Mouse (Mus musculus) limb, embryonic 15.5 days (tissue): ENCODE measurements around the gene Osbp2. TPM values are rescaled to one million over a fixed set of nuclear protein-coding genes. Genes with fewer than 3 reads are reported as not detected.
A peak's percentile ranks its signal among the peaks of the same experiment; 100 is the strongest.

Experiments used
- ATAC-seq: fragments of 200-750 bp; cut with Nextera tagmentation; 2 replicates; pipeline ENCODE4 v1.8.0; 2017; ENCODE audit warnings: low read depth, moderate TSS enrichment; ENCODE audit not compliant: insufficient number of reproducible peaks, low FRiP score, low TSS enrichment
- H3K27ac ChIP-seq: fragments of 300-500 bp; sonication (generic); 2 replicates; pipeline ENCODE4 v1.5.1; 2015; ENCODE audit warnings: moderate library complexity, mild to moderate bottlenecking, inconsistent platforms
- H3K27me3 ChIP-seq: fragments of 300-500 bp; sonication (generic); 2 replicates; pipeline ENCODE4 v1.6.1; 2015; ENCODE audit warnings: inconsistent platforms
- H3K36me3 ChIP-seq: fragments of 300-500 bp; sonication (generic); 2 replicates; pipeline ENCODE4 v1.6.1; 2015; ENCODE audit warnings: inconsistent platforms
- H3K4me1 ChIP-seq: fragments of 300-500 bp; sonication (generic); 2 replicates; pipeline ENCODE4 v1.6.1; 2015; ENCODE audit warnings: inconsistent platforms
- H3K4me2 ChIP-seq: fragments of 300-500 bp; sonication (generic); 2 replicates; pipeline ENCODE4 v1.6.1; 2015; ENCODE audit warnings: mild to moderate bottlenecking, inconsistent platforms
- H3K4me3 ChIP-seq: fragments of 300-500 bp; sonication (generic); 2 replicates; pipeline ENCODE4 v1.5.1; 2015; ENCODE audit warnings: mild to moderate bottlenecking, inconsistent platforms
- H3K9ac ChIP-seq: fragments of 300-500 bp; sonication (generic); 2 replicates; pipeline ENCODE4 v1.6.1; 2015; ENCODE audit warnings: inconsistent platforms
- H3K9me3 ChIP-seq: fragments of 300-500 bp; sonication (generic); 2 replicates; pipeline ENCODE4 v1.6.1; 2016; ENCODE audit warnings: inconsistent platforms
- WGBS: fragments of 180-500 bp; shearing (Covaris S2); methylation state at CpG from one replicate; pipeline ENCODE4 v1.1.7; 2015; 5-methylcytosine and 5-hydroxymethylcytosine counted together
- polyA plus RNA-seq: library from polyadenylated mRNA; unstranded; fragments of >200 nt; fragmentation: Nextera tagmentation; extraction: Ambion mirVana; gene quantifications from 2 replicates; pipeline ENCODE4 v1.2.1, GENCODE M21; 2015

Gene Osbp2
- polyA plus RNA-seq, 1 experiment from 2014 or later = 0.77 TPM

DNA sequence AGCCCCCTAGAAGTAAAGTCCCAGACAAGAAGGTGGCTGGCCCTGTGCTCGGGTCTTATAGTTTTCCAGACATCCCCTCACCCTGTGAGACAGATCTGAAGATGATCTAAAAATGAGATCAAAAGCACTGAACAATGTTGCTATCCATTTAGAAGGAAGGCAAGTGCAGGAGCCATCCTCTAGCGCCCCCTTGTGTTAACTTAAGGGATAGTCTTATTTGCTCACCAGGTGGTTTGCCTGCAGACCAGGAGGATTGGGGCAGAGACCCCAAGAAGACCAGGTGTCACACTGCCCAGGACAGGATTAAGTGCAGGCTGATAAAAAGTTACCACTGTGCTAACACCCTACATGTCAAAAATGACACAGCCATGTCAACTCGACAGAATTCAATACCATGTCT lies 58.3 kb downstream of the Osbp2 start:
- WGBS = 30% methylated on average over 3 of the region's 3 CpGs
- no peak for ATAC-seq
- Histone ChIP-seq H3K4me2 (no peak overlapping the region), H3K27me3 (no peaks in the 10 kb centered on the region), H3K4me1 (no peaks in the 10 kb centered on the region), H3K9ac (no peak overlapping the region), H3K4me3 (no peak overlapping the region), H3K9me3 (no peaks in the 10 kb centered on the region), H3K27ac (no peak overlapping the region), H3K36me3 (no peaks in the 10 kb centered on the region)

DNA sequence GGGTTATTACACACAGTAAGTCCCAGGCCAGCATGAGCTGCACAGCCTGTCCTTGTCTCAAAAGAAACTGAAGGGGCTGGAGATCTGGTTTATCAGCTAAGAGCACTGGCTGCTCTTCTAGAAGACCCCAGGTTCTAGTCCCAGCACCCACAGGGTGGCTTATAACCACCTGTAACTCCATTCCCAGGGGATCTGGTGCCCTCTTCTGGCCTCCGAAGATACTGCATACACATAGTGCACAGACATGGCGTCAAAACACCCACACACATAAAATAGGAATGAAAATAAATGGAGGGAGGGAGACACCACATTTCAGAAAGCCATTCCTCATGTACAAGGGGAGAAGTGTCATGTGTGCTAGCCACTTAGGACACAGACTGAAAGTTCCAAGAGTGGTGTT lies 59.1 kb downstream of the Osbp2 start:
- ATAC-seq = no peak
- Histone ChIP-seq H3K4me3 (no peak overlapping the region), H3K9ac (no peak overlapping the region), H3K36me3 (no peaks in the 10 kb centered on the region), H3K27me3 (no peaks in the 10 kb centered on the region), H3K4me1 (no peaks in the 10 kb centered on the region), H3K4me2 (no peak overlapping the region), H3K27ac (no peak overlapping the region), H3K9me3 (no peaks in the 10 kb centered on the region)
- 97% methylated on average over 2 of the region's 2 CpGs for WGBS

DNA sequence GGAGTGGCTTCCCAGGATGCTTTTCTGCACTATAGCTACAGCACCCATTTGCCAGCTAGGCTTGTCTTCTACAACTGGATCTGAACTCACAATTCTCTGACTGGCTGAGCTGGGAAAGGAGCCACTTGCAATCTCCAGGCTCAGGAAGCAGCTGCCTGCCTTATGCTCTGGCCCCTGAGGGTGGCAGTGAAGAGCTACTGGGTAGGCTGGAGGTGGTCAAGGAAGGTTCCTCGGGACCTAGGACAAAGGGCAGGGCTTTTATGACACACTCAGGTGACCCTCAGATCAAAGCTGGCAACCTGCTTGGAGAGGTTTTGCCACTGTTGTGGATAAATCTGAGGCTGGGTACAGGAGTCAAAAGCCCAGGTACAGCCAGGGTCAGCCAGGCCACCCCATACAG lies 61.6 kb downstream of the Osbp2 start:
- 25% methylated on average over 1 of the region's 1 CpGs for WGBS

GRCm38 (mm10) chr11:3797631-3798215 lies 66.0 kb downstream of the Osbp2 start:
- Histone ChIP-seq H3K4me2 (no peak overlapping the region), H3K4me1 (no peaks in the 10 kb centered on the region), H3K27me3 (no peaks in the 10 kb centered on the region), H3K9ac (no peak overlapping the region), H3K36me3 (no peaks in the 10 kb centered on the region), H3K27ac (no peak overlapping the region), H3K9me3 (no peaks in the 10 kb centered on the region), H3K4me3 (no peak overlapping the region)
- 88% methylated on average over 6 of the region's 6 CpGs for WGBS
- ATAC-seq = no peak

More for the DNA sequence above, 61.6 kb downstream of the Osbp2 start:
- no peak for ATAC-seq
- Histone ChIP-seq H3K27me3 (no peaks in the 10 kb centered on the region), H3K9ac (no peak overlapping the region), H3K4me1 (no peaks in the 10 kb centered on the region), H3K4me2 (no peak overlapping the region), H3K4me3 (no peak overlapping the region), H3K27ac (no peak overlapping the region), H3K9me3 (no peaks in the 10 kb centered on the region), H3K36me3 (no peaks in the 10 kb centered on the region)

DNA sequence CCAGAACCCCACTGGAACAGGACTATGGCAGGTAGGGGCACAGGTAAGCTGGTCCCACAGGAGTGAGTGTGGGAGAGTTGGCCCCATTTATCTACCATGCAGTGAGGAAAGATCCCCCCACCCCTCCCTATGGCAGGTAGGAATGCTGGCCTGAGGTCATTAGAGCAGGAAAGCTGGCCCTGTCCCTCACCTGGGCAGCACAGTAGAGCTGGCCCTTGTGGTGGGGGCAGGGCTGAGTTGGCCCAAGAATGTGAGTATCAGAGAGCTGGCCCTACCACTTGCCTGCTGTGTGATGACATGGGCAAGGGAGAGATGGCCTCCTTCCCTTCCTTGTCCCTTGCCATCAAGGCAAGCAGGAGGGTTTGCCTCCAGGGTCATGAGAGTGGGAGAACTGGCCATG lies 73.0 kb downstream of the Osbp2 start:
- H3K9me3 ChIP-seq = no peaks in the 10 kb centered on the region
- ATAC-seq = no peak
- H3K4me1 ChIP-seq = no peaks in the 10 kb centered on the region
- no peak overlapping the region for H3K9ac ChIP-seq
- H3K27ac ChIP-seq = no peak overlapping the region
- no peaks in the 10 kb centered on the region for H3K36me3 ChIP-seq
- H3K4me3 ChIP-seq = no peak overlapping the region
- no peaks in the 10 kb centered on the region for H3K27me3 ChIP-seq
- no peak overlapping the region for H3K4me2 ChIP-seq

- H3K9me3 ChIP-seq = no peaks in the 10 kb centered on the region
- no peak overlapping the region for H3K4me2 ChIP-seq
- no peak overlapping the region for H3K4me3 ChIP-seq
- no peaks in the 10 kb centered on the region for H3K27me3 ChIP-seq
- H3K27ac ChIP-seq = no peak overlapping the region
- no peaks in the 10 kb centered on the region for H3K36me3 ChIP-seq
- H3K4me1 ChIP-seq = no peaks in the 10 kb centered on the region
- H3K9ac ChIP-seq = no peak overlapping the region
- 63% methylated on average over 3 of the region's 3 CpGs for WGBS
- ATAC-seq = no peak
These were observed 73.8 kb downstream of the Osbp2 start for GRCm38 (mm10) chr11:3789919-3790318.

DNA sequence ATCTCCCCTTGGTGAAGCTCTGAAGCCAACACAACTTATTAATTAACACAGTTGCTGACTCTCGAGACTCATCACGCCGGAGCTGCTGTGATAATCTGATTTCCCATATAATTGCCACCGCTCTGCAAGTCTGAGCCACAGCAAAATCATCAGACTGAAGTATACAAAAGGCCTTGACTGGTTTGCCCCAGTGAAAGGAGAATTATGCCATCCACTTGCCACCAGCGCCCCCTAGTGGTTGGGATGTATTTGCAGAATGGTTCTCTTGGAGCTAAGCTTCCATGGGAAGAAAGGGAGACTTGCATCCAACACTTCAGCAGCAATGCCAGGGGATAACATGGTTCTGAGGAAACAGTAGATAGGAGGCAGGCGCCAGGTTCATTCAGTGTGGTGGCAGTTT lies 77.1 kb downstream of the Osbp2 start:
- Histone ChIP-seq H3K4me3 (no peak overlapping the region), H3K36me3 (no peaks in the 10 kb centered on the region), H3K9me3 (no peaks in the 10 kb centered on the region), H3K4me1 (no peaks in the 10 kb centered on the region), H3K27ac (no peak overlapping the region), H3K4me2 (no peak overlapping the region), H3K27me3 (no peaks in the 10 kb centered on the region), H3K9ac (no peak overlapping the region)
- 31% methylated on average over 6 of the region's 6 CpGs for WGBS
- ATAC-seq = no peak

DNA sequence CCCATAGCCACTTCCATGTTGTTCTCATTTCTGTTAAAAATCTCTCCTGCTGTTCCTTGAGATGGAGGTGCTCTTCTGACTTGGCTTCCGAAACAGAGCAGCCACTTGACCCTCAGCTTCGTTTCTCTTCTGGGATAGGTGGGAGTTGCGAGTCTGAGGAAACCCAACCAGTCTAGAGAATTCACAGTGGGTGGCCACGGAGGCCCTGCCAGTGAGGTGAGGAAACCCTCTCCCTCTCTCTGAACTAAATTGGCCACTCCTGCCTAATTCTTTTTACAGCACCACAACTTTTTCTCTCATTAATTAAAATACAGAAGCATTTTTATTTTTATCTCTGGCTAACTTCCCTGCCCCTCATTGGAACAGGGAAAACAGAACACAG lies 88.4 kb downstream of the Osbp2 start:
- WGBS = 49% methylated on average over 4 of the region's 4 CpGs
- peaks cover 56% of the 10 kb centered on the region for H3K27me3 ChIP-seq
- H3K9ac ChIP-seq = no peak overlapping the region
- ATAC-seq = no peak
- no peak overlapping the region for H3K4me2 ChIP-seq
- H3K27ac ChIP-seq = no peak overlapping the region
- H3K9me3 ChIP-seq = no peaks in the 10 kb centered on the region
- no peak overlapping the region for H3K4me3 ChIP-seq
- H3K4me1 ChIP-seq = peaks cover 10% of the 10 kb centered on the region
- H3K36me3 ChIP-seq = no peaks in the 10 kb centered on the region

DNA sequence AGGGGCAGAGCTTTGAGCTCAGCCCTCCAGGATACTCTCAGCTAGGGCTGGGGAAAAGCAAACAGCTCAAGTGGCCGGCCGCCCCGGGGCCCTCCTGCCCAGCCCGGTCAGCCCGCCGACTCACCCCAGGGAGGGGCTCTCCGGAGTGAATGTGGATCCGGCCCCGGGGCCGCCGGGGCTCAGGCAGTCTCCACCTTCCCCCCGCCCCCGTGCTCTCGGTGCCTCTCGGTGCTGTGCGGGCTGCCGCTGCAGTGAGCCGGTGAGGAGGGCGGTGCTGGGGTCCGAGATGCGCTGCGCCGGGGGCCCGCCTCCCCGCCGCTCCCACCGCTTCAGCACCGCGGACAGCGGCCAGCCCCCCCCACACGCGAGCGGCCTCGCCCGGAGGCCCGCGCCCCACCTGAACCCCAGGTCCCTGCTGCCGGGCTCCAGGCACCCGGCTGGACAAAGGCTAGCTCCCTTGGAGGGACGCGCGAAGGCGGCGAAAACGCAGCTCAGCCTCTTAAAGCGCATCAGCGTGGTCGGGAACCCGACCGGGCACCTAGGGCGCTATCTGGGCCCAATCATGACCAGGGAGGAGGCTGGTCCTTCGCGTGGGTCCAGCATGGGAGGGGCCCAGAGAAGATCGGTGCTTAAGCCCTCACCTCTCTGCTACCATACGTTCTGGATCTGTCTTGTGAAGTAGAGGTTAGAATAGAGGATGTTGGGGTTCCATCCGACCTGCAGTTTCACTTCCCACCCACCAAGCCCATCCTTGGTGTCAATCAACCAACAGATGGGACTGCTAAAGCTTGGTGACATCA lies 89.0 kb downstream of the Osbp2 start:
- Histone ChIP-seq H3K27ac (no peak overlapping the region), H3K4me3 (peak overlapping the region; percentile 31), H3K9ac (no peak overlapping the region), H3K4me1 (peaks cover 10% of the 10 kb centered on the region), H3K9me3 (no peaks in the 10 kb centered on the region), H3K4me2 (peak overlapping the region; percentile 45), H3K27me3 (peaks cover 56% of the 10 kb centered on the region), H3K36me3 (no peaks in the 10 kb centered on the region)
- ATAC-seq = no peak
- WGBS = under 1% methylated on average over 55 of the region's 56 CpGs

GRCm38 (mm10) chr11:3773782-3774462 lies 89.8 kb downstream of the Osbp2 start:
- Histone ChIP-seq H3K4me1 (peaks cover 10% of the 10 kb centered on the region), H3K9me3 (no peaks in the 10 kb centered on the region), H3K36me3 (no peaks in the 10 kb centered on the region), H3K9ac (no peak overlapping the region), H3K27me3 (peaks cover 56% of the 10 kb centered on the region), H3K4me3 (peak overlapping the region; percentile 31), H3K27ac (no peak overlapping the region), H3K4me2 (peak overlapping the region; percentile 45; the same call in 1 of the 2 replicates)
- ATAC-seq = no peak
- 41% methylated on average over 6 of the region's 6 CpGs for WGBS

GRCm38 (mm10) chr11:3773136-3773535 lies 90.6 kb downstream of the Osbp2 start:
- Histone ChIP-seq H3K4me1 (peaks cover 10% of the 10 kb centered on the region), H3K36me3 (no peaks in the 10 kb centered on the region), H3K9ac (no peak overlapping the region), H3K9me3 (no peaks in the 10 kb centered on the region), H3K4me2 (no peak overlapping the region), H3K27me3 (peaks cover 56% of the 10 kb centered on the region), H3K27ac (no peak overlapping the region), H3K4me3 (no peak overlapping the region)
- WGBS = 76% methylated on average over 8 of the region's 8 CpGs
- no peak; the same call in 1 of the 2 replicates for ATAC-seq

DNA sequence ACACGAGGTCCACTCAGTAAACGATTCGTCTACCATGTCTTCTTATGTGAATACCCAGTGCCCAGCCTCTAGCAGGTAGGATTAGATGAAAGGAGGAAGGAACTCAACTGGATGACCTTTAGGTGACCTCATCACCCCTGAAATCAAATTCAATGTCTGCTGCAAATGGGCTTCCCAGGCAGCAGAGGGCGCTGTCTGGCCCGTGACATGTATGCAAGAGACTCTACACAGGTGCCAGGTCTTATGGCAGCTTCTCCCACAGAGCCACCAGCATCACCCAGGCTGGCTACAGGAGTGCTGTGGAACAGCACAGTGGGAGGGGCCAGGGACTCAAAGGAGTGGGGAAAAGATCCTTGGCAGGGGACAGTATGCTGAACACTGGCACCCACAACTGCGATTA lies 92.4 kb downstream of the Osbp2 start:
- H3K9me3 ChIP-seq = no peaks in the 10 kb centered on the region
- H3K27ac ChIP-seq = no peak overlapping the region
- ATAC-seq = no peak
- peaks cover 10% of the 10 kb centered on the region for H3K4me1 ChIP-seq
- H3K4me3 ChIP-seq = no peak overlapping the region
- no peak overlapping the region for H3K4me2 ChIP-seq
- peaks cover 45% of the 10 kb centered on the region for H3K27me3 ChIP-seq
- 48% methylated on average over 6 of the region's 6 CpGs for WGBS
- no peaks in the 10 kb centered on the region for H3K36me3 ChIP-seq
- no peak overlapping the region for H3K9ac ChIP-seq
